Mouse (Mus musculus): ENCODE results near the gene Lmnb2.

Gene Lmnb2

GRCm38 (mm10) chr10:80899591-80900317 is 18.3 kb downstream of the Lmnb2 start:
- no peak for DNase-seq (ENCODE audit: low spot score)

GRCm38 (mm10) chr10:80899074-80899473 is 19.0 kb downstream of the Lmnb2 start:
- DNase-seq (ENCODE audit: low spot score), result no peak

- no peak for DNase-seq (ENCODE audit: low spot score)
Observed at GRCm38 (mm10) chr10:80897861-80898510, 20.1 kb downstream of the Lmnb2 start.

- no peak for DNase-seq (ENCODE audit: low spot score)
Observed at GRCm38 (mm10) chr10:80896581-80897485, 21.2 kb downstream of the Lmnb2 start.

- no peak for DNase-seq (ENCODE audit: low spot score)
Observed at GRCm38 (mm10) chr10:80895697-80896096, 22.3 kb downstream of the Lmnb2 start.

GRCm38 (mm10) chr10:80895100-80895499 is 22.9 kb downstream of the Lmnb2 start:
- no peak for DNase-seq (ENCODE audit: low spot score)

- DNase-seq (ENCODE audit: low spot score), result no peak
Observed at GRCm38 (mm10) chr10:80887181-80887580, 30.9 kb downstream of the Lmnb2 start.

- DNase-seq (ENCODE audit: low spot score), result no peak
Observed at GRCm38 (mm10) chr10:80881301-80881700, 36.7 kb downstream of the Lmnb2 start.

GRCm38 (mm10) chr10:80880901-80881300 is 37.1 kb downstream of the Lmnb2 start:
- no peak for DNase-seq (ENCODE audit: low spot score)

GRCm38 (mm10) chr10:80880131-80880641 is 37.9 kb downstream of the Lmnb2 start:
- no peak for DNase-seq (ENCODE audit: low spot score)

GRCm38 (mm10) chr10:80876594-80876993 is 41.5 kb downstream of the Lmnb2 start:
- no peak for DNase-seq (ENCODE audit: low spot score)

GRCm38 (mm10) chr10:80876028-80876427 is 42.0 kb downstream of the Lmnb2 start:
- DNase-seq (ENCODE audit: low spot score), result no peak

- no peak for DNase-seq (ENCODE audit: low spot score)
Observed at GRCm38 (mm10) chr10:80874035-80874434, 44.0 kb downstream of the Lmnb2 start.

GRCm38 (mm10) chr10:80871581-80871980 is 46.5 kb downstream of the Lmnb2 start, which contains the start of gene Tmprss9:
Tmprss9 (plus strand) TSS chr10:80871848.
- no peak for DNase-seq (ENCODE audit: low spot score)

GRCm38 (mm10) chr10:80870993-80871392 is 47.1 kb downstream of the Lmnb2 start:
- no peak for DNase-seq (ENCODE audit: low spot score)

GRCm38 (mm10) chr10:80864446-80864845 is 53.6 kb downstream of the Lmnb2 start:
- DNase-seq (ENCODE audit: low spot score), result no peak

- DNase-seq (ENCODE audit: low spot score), result no peak
Observed at GRCm38 (mm10) chr10:80862305-80862704, 55.7 kb downstream of the Lmnb2 start.

- DNase-seq (ENCODE audit: low spot score), result no peak
Observed at GRCm38 (mm10) chr10:80858350-80858935, 59.6 kb downstream of the Lmnb2 start.

GRCm38 (mm10) chr10:80857848-80858247 is 60.2 kb downstream of the Lmnb2 start:
- no peak for DNase-seq (ENCODE audit: low spot score)

- DNase-seq (ENCODE audit: low spot score), result no peak
Observed at GRCm38 (mm10) chr10:80857386-80857785, 60.7 kb downstream of the Lmnb2 start.

GRCm38 (mm10) chr10:80856908-80857307 is 61.1 kb downstream of the Lmnb2 start:
- DNase-seq (ENCODE audit: low spot score), result no peak

GRCm38 (mm10) chr10:80856267-80856666 is 61.8 kb downstream of the Lmnb2 start:
- no peak for DNase-seq (ENCODE audit: low spot score)
